Mouse (Mus musculus) bone marrow, adult 2 months (tissue): ENCODE measurements around the gene Mboat7. TPM values are rescaled to one million over a fixed set of nuclear protein-coding genes. Genes with fewer than 3 reads are reported as not detected.

Source experiments
- H3K27ac ChIP-seq: fragments of 200-500 bp; 2 replicates; pipeline ENCODE4 v1.5.1; 2012; ENCODE audit warnings: low read depth, mild to moderate bottlenecking, control low read depth, inconsistent platforms, low read length; ENCODE audit not compliant: control insufficient read depth, poor library complexity, insufficient read depth
- H3K4me1 ChIP-seq: fragments of 200-500 bp; 2 replicates; pipeline ENCODE4 v1.6.1; 2011; ENCODE audit warnings: low read length; ENCODE audit not compliant: control insufficient read depth, insufficient read depth
- H3K4me3 ChIP-seq: fragments of 200-500 bp; replicated peaks from 2 replicates; pipeline ENCODE3; 2011; ENCODE audit warnings: mild to moderate bottlenecking, low read depth, low read length, control low read depth; ENCODE audit not compliant: control insufficient read depth
- CTCF ChIP-seq: fragments of 200-500 bp; IDR thresholded peaks from 2 replicates; pipeline ENCODE4 v1.5.1; 2011; ENCODE audit warnings: low read length, control low read depth; ENCODE audit not compliant: control insufficient read depth, insufficient read depth
- POLR2A ChIP-seq: fragments of 200-500 bp; IDR thresholded peaks from 2 replicates; pipeline ENCODE4 v1.6.1; 2011; ENCODE audit warnings: low read depth, mild to moderate bottlenecking, control low read depth, low read length, borderline replicate concordance; ENCODE audit not compliant: control insufficient read depth
- WGBS: fragments of 180-500 bp; shearing (Covaris S2); methylation state at CpG from one replicate; pipeline ENCODE4 v1.1.7; 2018; 5-methylcytosine and 5-hydroxymethylcytosine counted together
- polyA plus RNA-seq: library from polyadenylated mRNA; stranded (reverse); fragments of >200 nt; gene quantifications from 2 replicates; pipeline ENCODE4 v1.2.4, GENCODE M21; 2011; ENCODE audit warnings: low replicate concordance; ENCODE audit not compliant: missing spikeins, insufficient read depth, insufficient read length

The Mboat7 gene
- polyA plus RNA-seq, 1 experiment = 43.5 TPM

DNA sequence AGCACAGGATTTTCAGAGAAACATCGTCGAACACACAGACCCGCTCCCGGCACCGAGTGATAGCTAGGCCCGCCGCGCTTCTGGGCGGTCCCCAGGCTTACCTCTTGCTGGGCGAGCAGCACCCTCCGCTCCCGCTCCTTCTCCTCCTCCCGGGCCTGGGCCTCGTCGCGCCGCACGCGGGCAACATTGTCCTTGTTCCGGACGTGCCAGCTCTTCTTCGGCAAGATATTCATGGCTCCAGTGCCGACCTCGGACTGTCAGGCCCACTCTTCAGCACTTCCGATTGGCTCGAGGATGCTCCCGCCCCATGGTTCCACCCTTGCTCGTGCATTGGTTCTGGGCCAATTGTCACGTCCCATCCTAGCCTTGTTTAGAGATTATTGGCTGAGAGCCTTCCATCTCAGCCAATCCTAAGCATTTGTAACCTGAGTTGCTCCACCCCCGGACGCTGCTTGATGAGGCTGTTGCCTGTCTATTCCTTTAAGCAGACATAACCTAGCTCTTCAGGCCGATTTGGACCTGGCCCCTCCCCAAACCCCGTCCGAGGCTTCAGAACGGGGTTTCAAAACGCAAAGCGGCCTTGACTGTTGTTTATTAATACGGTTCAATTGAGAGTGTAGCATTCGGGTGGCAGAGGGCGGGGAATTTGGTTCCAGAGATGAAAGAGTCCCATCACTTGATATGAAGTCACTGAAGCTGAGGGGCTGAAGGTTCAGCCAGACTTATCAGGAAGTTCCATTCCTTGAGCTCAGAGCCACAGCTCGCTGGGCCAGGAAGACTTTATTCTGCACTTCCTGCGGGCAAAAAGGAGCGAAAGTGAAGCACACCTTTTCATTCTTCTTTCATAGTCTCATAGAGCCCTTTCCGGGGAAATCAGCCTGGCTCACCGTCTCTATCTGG, 27.9 kb downstream of the Mboat7 start, which contains the start of gene Leng1:
Gene Leng1 (minus strand): TSS at position 626 of the 900 bp plus-strand sequence.
- WGBS = 2% methylated on average over 45 of the region's 45 CpGs
- TF ChIP-seq CTCF (no peak), POLR2A (peak; percentile 84)
- Histone ChIP-seq H3K4me3 (peak within 1 kb of the TSS; percentile 86), H3K4me1 (peaks cover 3% of the 10 kb centered on the region; the same call in 1 of the 2 replicates), H3K27ac (peak within 1 kb of the TSS; percentile 80)

- no peak for TF ChIP-seq POLR2A
- TF ChIP-seq CTCF = no peak
- peak overlapping the region; percentile 80 for H3K27ac ChIP-seq
- WGBS = 26% methylated on average over 15 of the region's 15 CpGs
- H3K4me3 ChIP-seq = peak overlapping the region; percentile 86
- peaks cover 3% of the 10 kb centered on the region; the same call in 1 of the 2 replicates for H3K4me1 ChIP-seq
Measured at GRCm38 (mm10) chr7:3664524-3665214, 28.7 kb downstream of the Mboat7 start.

DNA sequence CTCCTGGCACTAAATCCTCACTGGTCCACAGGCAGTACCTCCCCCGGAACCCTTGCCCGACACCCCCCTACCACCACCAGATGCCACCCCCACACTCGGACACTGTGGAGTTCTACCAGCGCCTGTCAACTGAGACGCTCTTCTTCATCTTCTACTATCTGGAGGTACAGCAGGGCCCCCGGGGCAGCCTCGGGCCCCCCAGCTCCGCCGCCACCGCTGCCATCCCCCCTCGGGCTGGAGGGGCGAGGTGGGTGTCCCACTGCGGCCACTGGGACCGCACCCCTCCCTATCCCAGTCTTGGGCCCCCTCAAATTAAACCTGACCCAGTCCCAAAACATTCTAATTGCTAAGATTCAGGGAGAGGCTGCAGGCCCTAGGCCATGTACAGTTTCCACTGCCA, 34.7 kb downstream of the Mboat7 start:
- WGBS = 91% methylated on average over 14 of the region's 14 CpGs
- no peak for TF ChIP-seq POLR2A

GRCm38 (mm10) chr7:3656966-3657365, 36.4 kb downstream of the Mboat7 start:
- Histone ChIP-seq H3K4me1 (no peaks in the 10 kb centered on the region; the same call in 1 of the 2 replicates), H3K27ac (no peak overlapping the region), H3K4me3 (no peak overlapping the region)
- TF ChIP-seq POLR2A (no peak), CTCF (no peak)
- 92% methylated on average over 4 of the region's 4 CpGs for WGBS

More for the DNA sequence above, 34.7 kb downstream of the Mboat7 start:
- H3K4me3 ChIP-seq = no peak overlapping the region
- H3K4me1 ChIP-seq = no peaks in the 10 kb centered on the region; the same call in 1 of the 2 replicates
- H3K27ac ChIP-seq = no peak overlapping the region

GRCm38 (mm10) chr7:3646641-3647040, 46.7 kb downstream of the Mboat7 start:
- Histone ChIP-seq H3K4me1 (peaks cover 5% of the 10 kb centered on the region), H3K4me3 (peak overlapping the region; percentile 94), H3K27ac (no peak overlapping the region; the same call in 1 of the 2 replicates)
- whole genome bisulfite sequencing = 54% methylated on average over 4 of the region's 4 CpGs
- TF ChIP-seq CTCF (no peak), POLR2A (no peak)

DNA sequence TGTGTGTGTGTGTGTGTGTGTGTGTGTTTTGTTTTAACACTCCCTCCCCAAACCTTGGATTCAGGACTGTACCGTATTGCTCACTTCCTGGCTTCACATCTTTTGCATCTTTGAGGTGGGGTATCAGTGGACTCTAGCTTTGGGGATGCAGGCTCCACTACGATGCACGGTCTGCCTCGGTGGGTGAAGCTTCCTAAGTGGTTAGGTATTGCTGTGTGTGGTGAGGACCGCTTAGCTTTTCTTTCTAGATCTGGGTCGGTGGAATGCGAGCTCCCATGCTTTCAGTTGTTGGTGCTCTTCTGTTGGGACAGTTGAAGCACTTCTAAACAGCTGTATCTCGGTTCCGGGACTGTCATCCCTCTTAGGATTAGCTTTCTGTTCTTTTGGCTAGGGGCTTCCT, 47.1 kb downstream of the Mboat7 start:
- WGBS = 13% methylated on average over 9 of the region's 9 CpGs
- TF ChIP-seq POLR2A = no peak
- TF ChIP-seq CTCF = no peak
- peaks cover 5% of the 10 kb centered on the region for H3K4me1 ChIP-seq
- H3K27ac ChIP-seq = peak overlapping the region; percentile 97; the same call in 1 of the 2 replicates
- H3K4me3 ChIP-seq = peak overlapping the region; percentile 94

- WGBS = under 1% methylated on average over 54 of the region's 58 CpGs
- H3K4me3 ChIP-seq = peak overlapping the region; percentile 94
- H3K4me1 ChIP-seq = peaks cover 5% of the 10 kb centered on the region
- H3K27ac ChIP-seq = peak overlapping the region; percentile 97
- no peak for TF ChIP-seq CTCF
- TF ChIP-seq POLR2A = no peak; the same call in 1 of the 2 replicates
Measured at GRCm38 (mm10) chr7:3645488-3646025, 47.8 kb downstream of the Mboat7 start.
